Mouse (Mus musculus) ovary, postnatal 10 days (tissue): Measurements from ENCODE around the gene Eif4e1b.
"Not testable (repeated sequence)": the region's sequence is repeated elsewhere in the genome, so short reads cannot be mapped to it uniquely, and the experiment has no call there.

Experiments used
- DNase-seq: peaks from one replicate; pipeline ENCODE4 v3.0.0; 2022; ENCODE audit warnings: low spot score

Gene Eif4e1b

DNA sequence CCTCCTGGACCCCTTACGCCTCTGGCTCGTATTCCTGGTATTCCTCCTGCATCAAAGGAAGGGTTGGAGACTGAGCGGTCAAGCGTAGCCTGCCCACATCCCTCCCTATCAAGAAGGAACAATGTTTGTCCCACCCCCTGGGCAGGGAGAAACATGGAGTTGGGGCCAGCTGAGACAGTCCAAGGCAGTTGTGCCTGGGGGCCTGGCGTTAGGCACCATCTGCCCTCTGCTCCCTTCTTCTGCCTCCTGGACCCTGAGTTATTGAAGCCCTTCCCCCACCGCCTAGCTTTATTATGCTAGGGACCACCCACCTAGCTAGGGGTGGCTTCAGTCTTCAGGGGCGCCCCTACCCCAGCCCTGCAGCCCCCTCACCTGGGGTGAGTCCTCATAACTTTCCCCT, 24.3 kb upstream of the Eif4e1b start:
- DNase-seq: no peak

DNA sequence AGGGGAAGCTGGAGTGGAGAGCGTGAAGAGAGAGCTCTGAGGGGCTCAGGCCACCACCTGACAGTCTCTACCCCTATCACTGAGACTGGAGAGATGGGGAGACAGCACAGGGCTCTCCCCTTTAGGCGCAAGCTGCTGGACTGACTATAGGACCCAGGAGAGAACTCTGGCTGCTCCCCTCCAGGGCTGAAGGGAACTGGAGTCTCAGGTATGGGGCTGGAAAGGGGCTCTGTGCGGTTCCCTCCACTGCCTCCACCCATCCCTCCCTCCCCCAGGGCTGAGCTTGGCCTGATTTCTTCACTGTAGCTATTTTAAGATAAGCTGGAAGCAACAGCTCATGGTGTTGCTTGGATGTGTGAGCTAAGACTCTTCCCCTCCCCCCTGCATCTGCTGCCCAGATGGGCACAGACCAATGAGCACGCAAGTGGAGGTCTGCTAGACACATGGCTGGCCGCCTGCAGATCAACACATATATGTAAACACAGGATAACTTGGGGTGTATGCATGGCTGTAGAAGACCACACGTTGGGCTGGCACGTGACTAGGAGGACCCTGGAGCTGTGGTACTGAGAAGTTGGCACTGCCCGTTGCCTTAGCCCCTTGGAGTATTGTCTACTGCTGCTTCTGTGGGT, 23.5 kb upstream of the Eif4e1b start:
- DNase-seq: no peak

DNA sequence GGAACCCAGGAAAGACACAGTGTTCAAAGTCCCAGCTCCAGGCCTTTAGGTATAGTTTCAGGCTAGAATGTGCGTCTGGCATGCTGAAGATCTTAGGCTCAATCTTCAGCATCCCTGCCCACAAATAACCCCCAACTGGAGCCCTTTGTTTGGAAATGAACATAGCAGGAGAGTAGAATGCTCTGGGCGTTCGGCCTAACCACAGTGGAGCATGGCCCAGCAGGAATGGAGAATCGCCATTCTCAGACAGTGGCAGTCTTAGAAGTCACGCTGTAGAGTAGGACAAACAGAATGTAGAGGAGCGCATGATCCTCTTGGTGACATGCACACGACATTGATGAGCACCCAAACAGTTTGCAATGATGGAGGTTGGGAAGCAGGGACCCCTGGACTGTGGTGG, 22.9 kb upstream of the Eif4e1b start:
- no peak for DNase-seq

DNA sequence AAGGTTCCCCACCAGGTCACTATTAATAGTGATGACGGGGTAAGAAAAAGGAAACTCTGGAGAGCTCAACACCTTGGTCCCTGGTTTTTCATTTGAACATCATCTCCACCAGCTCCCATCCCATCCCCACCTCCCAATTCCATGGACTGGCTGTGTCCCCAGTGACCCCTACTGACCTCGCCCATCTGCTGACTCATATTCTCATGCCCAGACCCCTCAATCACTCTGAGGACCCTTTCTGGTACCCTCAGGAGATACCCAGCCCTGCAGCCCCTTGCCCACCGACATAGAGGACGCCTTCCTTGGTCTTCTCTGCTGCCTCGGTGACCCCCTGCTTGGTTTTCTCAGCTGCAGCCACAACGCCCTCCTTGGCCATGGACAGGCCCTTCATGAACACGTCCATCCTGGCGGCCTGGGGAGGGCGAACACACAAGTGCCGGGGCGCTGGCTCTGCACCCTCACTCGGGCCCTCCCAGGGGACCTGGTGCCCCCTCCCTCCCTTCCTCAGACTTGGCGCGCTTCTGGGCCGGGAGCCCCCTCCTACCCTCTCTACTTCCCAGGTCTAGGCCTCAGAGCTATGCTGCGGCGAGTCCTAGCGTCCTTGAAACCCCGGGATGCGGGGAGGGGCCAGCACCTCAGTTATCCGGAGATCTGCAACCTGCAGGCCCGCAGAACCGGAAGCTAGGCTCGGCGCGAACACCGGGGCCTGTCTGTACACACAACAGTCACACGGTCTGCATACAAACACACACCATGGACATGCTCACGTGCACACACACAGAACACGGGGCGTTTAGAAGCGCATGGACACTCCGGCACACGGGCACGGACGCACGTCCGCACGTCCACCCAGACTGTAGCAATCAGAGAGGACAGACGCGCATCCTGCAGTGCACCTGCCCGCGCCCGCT, 18.3 kb upstream of the Eif4e1b start:
- no peak for DNase-seq

DNA sequence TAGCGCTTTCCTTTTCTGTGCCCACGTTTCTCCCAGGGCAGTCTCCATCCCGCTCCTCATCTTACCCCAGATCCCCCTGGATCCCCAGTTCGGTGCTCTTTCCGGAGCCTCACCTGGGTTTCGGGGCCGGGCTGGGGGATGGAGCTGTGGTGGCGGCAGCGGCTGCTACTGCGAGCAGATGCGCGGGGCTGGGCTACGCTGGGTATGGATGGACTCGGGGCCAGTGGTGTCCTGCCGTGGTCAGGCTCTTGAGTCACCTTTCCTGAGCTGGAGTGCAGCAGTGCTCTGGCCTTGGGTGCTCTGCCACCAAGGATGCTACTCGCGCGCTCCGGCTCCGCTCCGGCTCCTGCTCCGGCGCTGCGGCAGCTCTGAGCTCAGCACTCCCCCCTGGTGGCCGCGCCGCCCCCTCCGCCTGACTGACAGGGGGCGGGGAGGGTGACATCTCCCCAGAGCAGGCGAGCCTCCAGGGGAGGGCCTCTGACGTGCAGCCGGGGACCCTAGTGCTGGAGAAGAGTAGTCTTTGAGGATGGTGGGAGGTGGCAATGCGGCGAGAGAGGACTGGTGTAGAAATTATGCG, 17.5 kb upstream of the Eif4e1b start, which contains the start of gene Sncb:
Gene Sncb (minus strand): TSS at position 404 of the 577 bp plus-strand sequence.
- no peak for DNase-seq

DNA sequence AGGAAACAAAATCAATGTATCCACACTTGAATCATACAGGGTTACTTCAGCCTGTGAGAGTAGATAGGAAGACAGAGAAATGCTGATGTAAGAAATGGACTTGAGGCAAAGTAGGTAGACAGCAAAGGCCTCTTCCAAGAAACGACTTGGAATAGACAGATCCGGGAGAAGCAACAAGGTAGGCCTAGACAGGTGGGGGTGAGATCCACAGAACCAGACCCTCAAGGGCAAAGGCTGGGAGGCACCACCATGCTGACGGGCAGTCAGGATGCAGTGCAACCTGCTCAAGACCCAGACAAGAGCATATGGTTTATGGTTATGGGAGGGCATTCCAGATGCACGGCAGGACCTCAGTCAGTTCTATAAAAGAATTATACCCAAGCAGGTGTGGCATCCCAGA, 16.8 kb upstream of the Eif4e1b start:
- no peak for DNase-seq

DNA sequence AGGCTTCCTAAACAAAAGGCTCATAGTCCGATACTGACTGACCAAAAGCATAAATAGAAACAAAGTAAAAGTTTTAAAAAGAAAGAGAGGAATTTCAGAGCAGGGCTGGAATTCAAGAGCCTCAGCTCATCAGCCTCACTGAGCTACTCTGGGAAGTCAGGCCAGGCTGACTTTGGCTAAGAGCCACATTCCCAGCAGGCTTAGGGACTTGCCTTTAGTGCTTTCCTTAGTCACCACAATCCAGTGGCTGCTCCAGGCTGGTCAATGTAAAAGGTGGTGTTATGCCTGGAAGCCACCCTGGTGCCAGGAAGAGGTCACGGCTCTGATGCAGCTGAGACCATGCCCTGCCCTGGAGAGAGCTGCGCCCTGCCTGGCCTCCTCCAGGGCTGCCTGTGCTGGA, 3.2 kb upstream of the Eif4e1b start:
- DNase-seq: no peak

DNA sequence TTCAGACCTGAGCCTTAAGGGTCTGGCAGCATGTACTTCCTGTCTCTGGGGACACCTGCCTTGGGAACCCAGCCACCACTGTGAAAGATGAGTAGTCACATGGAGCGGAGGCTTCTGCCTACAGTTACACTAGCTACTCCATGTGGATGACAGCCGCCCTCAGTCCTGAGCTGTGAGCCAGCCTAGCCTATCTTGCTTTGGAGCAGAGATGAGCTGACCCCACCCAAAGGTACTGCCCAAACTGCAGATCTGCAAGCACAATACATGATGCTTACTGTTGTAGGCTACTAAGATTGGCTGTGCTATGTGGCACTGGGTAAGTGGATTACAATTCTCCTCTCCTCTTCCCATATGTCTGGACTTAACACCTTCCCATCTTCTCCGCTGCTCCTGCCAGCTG, 2.7 kb upstream of the Eif4e1b start:
- no peak for DNase-seq

DNA sequence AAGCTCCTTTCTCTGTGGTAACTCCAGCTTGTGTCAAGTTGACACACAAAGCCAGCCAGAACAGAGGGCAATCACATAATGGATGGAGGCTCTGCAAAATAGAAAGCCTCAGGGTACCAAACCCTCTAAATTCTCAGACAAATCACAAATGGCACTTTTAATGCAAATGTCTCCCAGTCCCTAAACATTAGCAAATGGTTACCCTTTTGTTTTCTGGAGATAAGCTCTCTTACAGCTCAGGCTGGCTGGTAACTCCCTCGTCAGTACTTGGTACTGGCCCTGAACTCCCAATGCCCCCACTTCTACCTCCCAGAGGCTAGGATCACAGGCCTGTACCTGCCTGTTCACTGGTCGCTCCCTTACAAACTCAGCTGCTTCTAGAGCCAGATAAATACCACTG, 563 bp upstream of the Eif4e1b start:
- DNase-seq: no peak

DNA sequence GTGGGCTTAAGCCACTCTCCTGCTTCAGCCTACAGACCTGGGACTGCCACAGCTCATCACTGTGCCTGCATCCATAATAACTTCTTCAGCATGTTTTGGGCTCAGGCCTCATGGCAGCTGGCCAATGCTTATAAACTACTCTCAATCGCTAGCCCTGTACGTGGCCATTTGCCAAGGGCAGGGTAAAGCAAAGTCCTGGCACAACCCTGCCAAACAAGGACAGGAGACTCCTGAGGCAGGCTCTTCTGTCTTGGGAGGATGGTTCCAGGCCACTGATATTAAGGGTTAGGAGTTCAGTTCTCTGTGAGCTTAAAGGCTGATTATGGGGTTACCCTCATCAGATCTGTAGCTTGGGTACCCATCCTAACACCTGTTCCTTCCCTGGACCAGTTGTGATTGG, 3.8 kb downstream of the Eif4e1b start:
- not testable (repeated sequence) for DNase-seq

DNA sequence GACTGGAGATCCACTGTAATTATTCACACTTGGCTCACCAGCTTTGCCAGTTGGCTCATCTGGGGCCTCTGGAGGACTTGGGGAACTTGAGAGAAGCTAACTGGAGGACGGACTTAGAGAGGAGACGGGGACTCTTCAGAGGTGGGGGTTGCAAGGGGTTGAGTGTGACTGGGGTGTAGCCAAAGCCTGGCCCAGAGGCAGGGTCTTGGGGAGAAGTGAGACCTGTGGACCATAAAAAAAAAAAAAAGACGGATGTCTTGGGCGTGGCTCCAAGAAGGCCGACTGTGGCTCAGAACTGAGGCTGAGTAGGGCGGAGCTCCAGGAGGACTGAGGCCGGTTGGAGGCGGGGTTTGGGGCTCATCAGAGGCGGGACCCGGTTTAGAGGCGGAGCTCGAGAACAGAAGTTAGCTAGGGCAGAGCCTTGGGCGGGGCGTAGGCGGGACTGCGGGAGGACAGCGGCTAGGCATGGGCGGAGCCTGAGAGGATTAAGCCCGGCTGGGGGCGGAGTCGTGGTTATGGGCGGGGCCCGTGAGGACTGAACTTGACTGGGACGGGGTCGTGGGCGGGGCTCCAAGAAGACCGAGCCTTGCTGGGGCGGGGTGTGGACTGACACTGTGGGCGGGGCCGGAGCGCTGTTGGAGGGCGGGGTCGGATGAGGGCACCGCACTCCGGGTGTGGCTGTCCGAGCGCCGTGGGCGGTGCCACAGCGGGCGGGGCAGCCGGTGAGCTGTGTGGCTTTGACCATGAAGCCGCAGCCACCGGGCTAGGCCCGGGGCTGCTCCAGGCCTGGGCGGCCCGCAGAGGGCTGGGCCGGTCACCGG, 5.2 kb downstream of the Eif4e1b start, which contains the start of gene Tspan17:
Gene Tspan17 (plus strand): TSS at position 638 of the 821 bp plus-strand sequence.
- DNase-seq: peak; percentile 72

DNA sequence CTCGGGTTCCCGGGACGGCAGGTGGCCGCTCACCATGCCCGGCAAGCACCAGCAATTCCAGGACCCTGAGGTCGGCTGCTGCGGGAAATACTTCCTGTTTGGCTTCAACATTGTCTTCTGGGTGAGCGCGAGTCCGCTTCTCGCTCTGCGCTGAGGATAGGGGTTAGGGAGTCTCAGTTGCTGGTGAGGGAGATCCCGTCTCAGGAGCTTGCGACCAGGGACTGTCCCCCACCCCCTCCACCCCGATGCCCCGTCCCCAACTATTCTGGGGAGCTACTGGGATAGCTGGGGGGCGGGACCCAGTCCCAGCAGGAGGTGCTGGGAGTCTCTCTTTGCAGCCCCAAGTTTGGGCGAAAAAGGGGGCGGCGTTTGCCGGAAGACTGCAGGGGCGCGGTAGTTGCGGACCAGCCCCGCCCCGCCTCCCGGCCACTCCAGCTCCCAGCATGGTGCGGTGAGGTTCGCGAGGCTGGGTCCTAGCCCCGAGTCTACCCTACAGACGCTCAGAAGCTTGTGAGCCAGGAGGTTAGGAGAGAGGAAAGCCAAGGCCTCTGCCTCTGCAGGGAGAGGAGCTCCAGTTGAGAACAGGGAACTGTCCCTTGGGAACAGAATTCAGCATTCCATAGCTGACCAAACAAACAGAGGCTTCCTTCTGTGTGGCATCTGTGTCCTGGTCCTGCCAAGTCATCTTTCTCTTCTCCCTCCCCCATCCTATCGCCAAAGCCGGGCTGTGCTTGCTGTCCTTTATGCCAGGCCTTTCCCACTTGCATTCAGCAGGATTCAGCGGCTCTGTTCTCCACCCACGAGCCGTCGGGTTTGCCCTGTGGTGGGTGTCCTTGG, 6.0 kb downstream of the Eif4e1b start:
- DNase-seq: no peak

DNA sequence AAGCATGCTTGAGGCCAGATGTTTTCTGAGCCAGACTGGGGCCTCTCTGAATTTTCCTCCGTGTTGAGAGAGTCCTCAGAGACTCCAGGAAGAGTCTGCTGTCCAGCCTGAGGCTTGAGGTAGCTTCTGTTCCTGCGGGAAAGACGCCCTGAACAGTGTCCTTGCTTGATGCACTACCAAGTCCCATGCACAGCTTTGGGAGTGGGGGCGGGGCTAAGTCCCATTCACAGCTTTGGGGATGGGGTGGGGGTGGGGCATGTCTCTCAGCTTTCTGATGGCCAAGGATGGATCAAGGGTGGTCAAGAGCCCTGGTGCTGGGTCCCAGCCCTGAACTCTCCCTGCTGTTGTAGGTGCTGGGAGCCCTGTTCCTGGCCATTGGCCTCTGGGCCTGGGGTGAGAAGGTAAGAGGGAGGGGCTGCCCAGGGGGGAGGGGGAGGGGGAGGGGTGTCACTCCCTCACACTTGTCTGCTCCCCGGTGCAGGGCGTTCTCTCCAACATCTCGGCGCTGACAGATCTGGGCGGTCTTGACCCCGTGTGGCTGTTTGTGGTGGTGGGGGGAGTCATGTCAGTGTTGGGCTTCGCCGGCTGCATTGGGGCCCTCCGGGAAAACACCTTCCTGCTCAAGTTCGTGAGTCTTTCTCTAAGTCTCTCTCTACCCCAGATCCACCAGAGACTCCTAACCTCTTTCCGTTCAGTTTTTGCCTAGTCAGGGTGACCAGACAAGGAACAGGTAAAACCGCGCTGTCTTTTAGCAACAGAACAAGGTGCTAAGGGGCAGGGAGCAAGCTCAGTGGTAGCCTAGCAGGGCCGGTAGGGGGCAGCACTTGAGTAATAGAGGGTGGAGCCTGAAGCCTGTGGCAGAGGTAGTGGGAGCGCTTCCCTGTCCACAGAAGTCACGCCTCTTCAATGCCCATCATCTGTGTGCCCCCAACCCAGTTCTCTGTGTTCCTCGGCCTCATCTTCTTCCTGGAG, 8.7 kb downstream of the Eif4e1b start:
- DNase-seq: no peak

DNA sequence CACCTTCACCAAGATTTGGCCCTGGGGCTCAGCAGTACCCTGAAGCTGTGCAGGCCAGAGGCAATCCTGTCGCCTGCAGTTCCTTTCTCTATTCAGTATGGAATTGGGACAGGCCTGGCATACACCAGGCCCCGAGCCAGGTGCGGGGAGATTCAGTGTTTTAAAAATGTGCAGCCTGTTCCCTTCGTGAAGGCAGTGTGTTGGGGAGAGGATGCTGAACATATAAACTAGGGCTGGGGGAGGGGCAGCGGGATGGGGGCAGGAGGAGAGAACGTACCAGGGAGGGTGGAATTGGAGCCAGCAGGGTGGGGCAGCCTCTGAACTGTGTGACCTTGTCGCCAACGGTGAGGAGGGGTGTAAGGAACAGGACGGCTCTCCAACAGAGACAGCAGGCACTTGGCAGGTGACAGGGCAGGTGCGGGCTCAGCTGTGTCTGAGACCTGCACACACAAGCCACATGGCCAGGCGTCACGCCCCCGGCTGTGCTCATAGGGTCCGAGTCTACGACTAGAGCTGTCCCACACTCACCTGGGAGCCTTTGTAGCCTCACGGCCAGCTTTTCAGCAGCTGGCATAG, 10.3 kb downstream of the Eif4e1b start:
- no peak for DNase-seq

DNA sequence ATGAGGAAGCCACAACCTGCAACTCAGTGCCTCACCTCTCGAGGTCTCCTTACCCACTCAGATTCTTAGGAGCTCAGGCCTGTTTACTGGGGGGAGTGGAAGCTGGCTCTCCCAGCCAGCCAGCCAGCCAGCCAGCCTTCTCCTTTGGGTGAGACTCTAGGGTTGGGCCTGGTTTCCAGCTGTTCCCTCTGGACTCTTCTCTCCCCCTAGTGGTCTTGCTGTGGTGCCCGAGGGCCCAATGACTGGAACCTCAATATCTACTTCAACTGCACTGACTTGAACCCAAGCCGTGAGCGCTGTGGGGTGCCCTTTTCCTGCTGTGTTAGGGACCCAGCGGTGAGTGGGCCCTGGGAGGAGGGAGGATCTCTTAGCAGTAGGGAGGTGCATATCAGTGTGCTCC, 11.0 kb downstream of the Eif4e1b start:
- no peak for DNase-seq

DNA sequence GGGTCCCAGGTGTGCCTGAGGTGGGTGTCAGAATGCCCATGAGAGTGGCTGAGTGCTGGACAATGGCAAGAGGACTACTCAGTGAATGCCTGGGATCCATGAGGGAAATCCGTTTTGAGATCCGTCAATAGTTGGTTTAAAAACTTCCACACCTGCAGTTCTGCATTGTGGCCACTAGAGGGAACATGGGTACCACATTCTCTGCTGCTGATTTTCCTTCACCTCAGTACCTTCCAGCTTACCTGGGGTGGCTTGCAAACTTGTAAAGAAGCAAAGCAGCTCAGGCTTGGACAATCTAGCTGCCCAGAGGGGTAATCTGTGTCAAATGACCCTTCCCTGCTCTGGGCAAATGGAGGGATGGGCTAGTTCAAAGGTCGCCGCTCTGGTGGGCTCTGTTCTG, 13.6 kb downstream of the Eif4e1b start:
- DNase-seq: no peak

DNA sequence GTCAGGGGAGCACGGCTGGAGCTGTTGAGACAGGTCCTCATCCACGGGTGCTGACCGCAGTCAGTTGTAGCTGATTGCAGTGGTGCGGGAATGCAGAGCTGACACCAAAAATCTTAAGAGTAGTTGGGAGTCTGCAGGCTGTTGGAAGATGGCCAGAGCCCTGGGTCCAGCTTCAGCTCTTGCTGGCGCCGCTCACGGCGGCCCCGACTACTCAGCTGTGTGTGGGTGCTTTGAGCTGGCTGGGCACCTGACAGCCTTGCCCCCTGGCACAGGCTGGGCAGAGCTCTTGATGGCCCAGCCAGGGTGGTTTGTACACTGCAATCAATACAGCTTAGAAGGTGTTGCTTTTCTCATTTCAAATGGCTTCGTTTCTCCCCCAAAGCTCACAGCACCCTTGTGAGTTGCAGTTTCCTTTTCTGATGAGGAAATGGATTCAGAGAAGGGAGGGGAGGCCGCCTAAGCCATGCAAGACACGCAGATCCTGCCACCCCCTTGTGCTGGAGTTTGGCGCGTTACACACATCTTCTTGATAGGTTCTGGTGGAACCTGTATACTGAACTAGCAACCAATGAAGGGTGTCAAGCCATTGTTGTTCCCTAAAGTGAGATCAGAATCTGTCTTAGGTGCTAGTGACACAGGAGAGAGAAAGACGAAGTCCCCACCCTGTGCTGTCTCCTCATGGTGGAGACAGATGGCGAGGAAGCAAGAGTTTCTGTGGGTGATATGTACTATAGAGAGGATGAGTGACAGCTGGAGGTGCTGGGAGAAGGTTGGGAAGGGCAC, 14.3 kb downstream of the Eif4e1b start:
- DNase-seq: no peak

DNA sequence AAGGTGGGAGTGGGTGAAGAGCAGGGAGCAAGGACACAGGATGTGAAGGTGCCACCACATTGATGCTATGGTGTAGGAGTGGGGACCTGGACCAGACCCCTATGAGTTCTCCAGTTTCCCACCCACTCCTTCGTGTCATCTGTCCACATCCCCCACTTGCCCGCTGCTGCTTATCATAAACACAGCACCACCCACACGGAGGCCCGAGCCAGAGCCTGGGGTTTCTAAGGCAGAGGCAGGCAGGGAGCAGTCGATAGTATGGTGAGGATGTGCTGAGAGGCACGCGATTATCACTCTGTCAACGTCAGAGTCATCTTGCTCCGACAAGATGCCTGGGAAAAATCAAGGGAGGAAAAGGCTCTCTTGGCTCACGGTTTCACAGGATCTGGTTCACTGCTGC, 14.9 kb downstream of the Eif4e1b start:
- DNase-seq: no peak

DNA sequence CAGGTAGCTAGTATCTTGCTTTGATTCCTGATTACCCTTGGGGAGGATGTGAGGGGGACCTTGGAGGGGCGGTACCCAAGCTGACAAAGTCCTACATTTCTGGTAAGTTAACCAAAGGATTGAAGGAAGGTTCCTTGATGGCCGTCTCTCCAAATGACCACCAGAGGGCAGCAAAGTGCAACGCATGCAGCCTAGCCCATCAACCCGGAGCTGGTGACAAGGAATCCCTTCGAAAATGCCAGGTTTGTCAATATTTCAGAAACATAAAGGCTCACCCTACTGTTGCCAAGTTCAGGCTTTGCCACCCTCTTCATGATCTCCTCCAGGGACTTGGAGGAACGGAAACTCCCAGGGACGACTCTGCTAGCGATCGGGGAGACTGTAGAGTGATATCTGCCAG, 15.9 kb downstream of the Eif4e1b start:
- peak; percentile 57 for DNase-seq
